Mouse (Mus musculus): ENCODE measurements at regions not wholly inside any gene's neighbourhood (a gene's known extent, or its start where the extent isn't known, plus 50 kb on each side); places are given as distances from the start of the nearest gene placed in this dataset.

GRCm38 (mm10) chr13:69867296-69868065, 65.3 kb downstream of the Med10 start:
- Histone ChIP-seq H3K4me1 (ENCODE audit: control insufficient read depth, insufficient read depth, low read length) (0 out of 2 replicates have a peak, but pooled peaks cover 1% of the 10 kb centered on the region), H3K27ac (ENCODE audit: insufficient read depth, low read length) (no peak overlapping the region), H3K4me3 (ENCODE audit: insufficient read depth, low read length) (no peak overlapping the region)
- TF ChIP-seq POLR2A (IDR thresholded peaks at IDR 0.05; ENCODE audit: extremely low read depth, insufficient read depth, low read length), result no peak
- no peak for TF ChIP-seq CTCF (IDR thresholded peaks at IDR 0.05; ENCODE audit: extremely low read depth, insufficient read depth, low read length)

GRCm38 (mm10) chr13:69896536-69896935, 94.3 kb downstream of the Med10 start:
- Histone ChIP-seq H3K27ac (ENCODE audit: insufficient read depth, low read length) (no peak overlapping the region), H3K4me3 (ENCODE audit: insufficient read depth, low read length) (no peak overlapping the region), H3K4me1 (ENCODE audit: control insufficient read depth, insufficient read depth, low read length) (no peaks in the 10 kb centered on the region)
- TF ChIP-seq POLR2A (IDR thresholded peaks at IDR 0.05; ENCODE audit: extremely low read depth, insufficient read depth, low read length) (no peak), CTCF (IDR thresholded peaks at IDR 0.05; ENCODE audit: extremely low read depth, insufficient read depth, low read length) (no peak)

- no peak for TF ChIP-seq CTCF (IDR thresholded peaks at IDR 0.05; ENCODE audit: extremely low read depth, insufficient read depth, low read length)
- TF ChIP-seq POLR2A (IDR thresholded peaks at IDR 0.05; ENCODE audit: extremely low read depth, insufficient read depth, low read length), result no peak
- Histone ChIP-seq H3K4me1 (ENCODE audit: control insufficient read depth, insufficient read depth, low read length) (no peaks in the 10 kb centered on the region), H3K27ac (ENCODE audit: insufficient read depth, low read length) (no peak overlapping the region), H3K4me3 (ENCODE audit: insufficient read depth, low read length) (no peak overlapping the region)
These were observed 98.9 kb downstream of the Med10 start for GRCm38 (mm10) chr13:69901139-69901538.

- no peak overlapping the region for H3K27ac ChIP-seq (ENCODE audit: insufficient read depth, low read length)
- no peak for TF ChIP-seq CTCF (IDR thresholded peaks at IDR 0.05; ENCODE audit: extremely low read depth, insufficient read depth, low read length)
- TF ChIP-seq POLR2A (IDR thresholded peaks at IDR 0.05; ENCODE audit: extremely low read depth, insufficient read depth, low read length), result no peak
- no peaks in the 10 kb centered on the region for H3K4me1 ChIP-seq (ENCODE audit: control insufficient read depth, insufficient read depth, low read length)
- no peak overlapping the region for H3K4me3 ChIP-seq (ENCODE audit: insufficient read depth, low read length)
These were observed 104.8 kb downstream of the Med10 start for GRCm38 (mm10) chr13:69906802-69907537.

- Histone ChIP-seq H3K4me1 (ENCODE audit: control insufficient read depth, insufficient read depth, low read length) (no peaks in the 10 kb centered on the region), H3K4me3 (ENCODE audit: insufficient read depth, low read length) (no peak overlapping the region), H3K27ac (ENCODE audit: insufficient read depth, low read length) (no peak overlapping the region)
- no peak for TF ChIP-seq CTCF (IDR thresholded peaks at IDR 0.05; ENCODE audit: extremely low read depth, insufficient read depth, low read length)
- TF ChIP-seq POLR2A (IDR thresholded peaks at IDR 0.05; ENCODE audit: extremely low read depth, insufficient read depth, low read length), result no peak
These were observed 113.6 kb downstream of the Med10 start for GRCm38 (mm10) chr13:69915796-69916195.

- TF ChIP-seq POLR2A (IDR thresholded peaks at IDR 0.05; ENCODE audit: extremely low read depth, insufficient read depth, low read length) (no peak), CTCF (IDR thresholded peaks at IDR 0.05; ENCODE audit: extremely low read depth, insufficient read depth, low read length) (no peak)
- Histone ChIP-seq H3K4me3 (ENCODE audit: insufficient read depth, low read length) (no peak overlapping the region), H3K27ac (ENCODE audit: insufficient read depth, low read length) (no peak overlapping the region)
These were observed 130.7 kb downstream of the Med10 start for GRCm38 (mm10) chr13:69932695-69933550.

GRCm38 (mm10) chr13:69933551-69933845, 131.3 kb downstream of the Med10 start:
- Histone ChIP-seq H3K27ac (ENCODE audit: insufficient read depth, low read length) (no peak overlapping the region), H3K4me3 (ENCODE audit: insufficient read depth, low read length) (no peak overlapping the region), H3K4me1 (ENCODE audit: control insufficient read depth, insufficient read depth, low read length) (peaks cover 7% of the 10 kb centered on the region; the same call in 1 of the 2 replicates)
- TF ChIP-seq POLR2A (IDR thresholded peaks at IDR 0.05; ENCODE audit: extremely low read depth, insufficient read depth, low read length) (no peak), CTCF (IDR thresholded peaks at IDR 0.05; ENCODE audit: extremely low read depth, insufficient read depth, low read length) (no peak)

More at GRCm38 (mm10) chr13:69932695-69933550, 130.7 kb downstream of the Med10 start:
- H3K4me1 ChIP-seq (ENCODE audit: control insufficient read depth, insufficient read depth, low read length), result peaks cover 7% of the 10 kb centered on the region; the same call in 1 of the 2 replicates

- no peak overlapping the region for H3K27ac ChIP-seq (ENCODE audit: insufficient read depth, low read length)
- TF ChIP-seq CTCF (IDR thresholded peaks at IDR 0.05; ENCODE audit: extremely low read depth, insufficient read depth, low read length), result no peak
- no peak for TF ChIP-seq POLR2A (IDR thresholded peaks at IDR 0.05; ENCODE audit: extremely low read depth, insufficient read depth, low read length)
- H3K4me1 ChIP-seq (ENCODE audit: control insufficient read depth, insufficient read depth, low read length), result no peaks in the 10 kb centered on the region
- H3K4me3 ChIP-seq (ENCODE audit: insufficient read depth, low read length), result no peak overlapping the region
These were observed 137.6 kb downstream of the Med10 start for GRCm38 (mm10) chr13:69939791-69940190.

- TF ChIP-seq POLR2A (IDR thresholded peaks at IDR 0.05; ENCODE audit: extremely low read depth, insufficient read depth, low read length) (no peak), CTCF (IDR thresholded peaks at IDR 0.05; ENCODE audit: extremely low read depth, insufficient read depth, low read length) (no peak)
- no peak overlapping the region for H3K4me3 ChIP-seq (ENCODE audit: insufficient read depth, low read length)
- H3K4me1 ChIP-seq (ENCODE audit: control insufficient read depth, insufficient read depth, low read length), result 0 out of 2 replicates have a peak, but pooled peaks cover 2% of the 10 kb centered on the region
- H3K27ac ChIP-seq (ENCODE audit: insufficient read depth, low read length), result no peak overlapping the region
These were observed 142.5 kb downstream of the Med10 start for GRCm38 (mm10) chr13:69944651-69945050.

All from cortical plate, adult 2 months (tissue).